Mouse (Mus musculus): ENCODE measurements around the gene 1700013G24Rik. TPM values are rescaled to one million over a fixed set of nuclear protein-coding genes. Genes with fewer than 3 reads are reported as not detected.

The 1700013G24Rik gene
- polyA plus RNA-seq, 1 experiment: 3.7 TPM

DNA sequence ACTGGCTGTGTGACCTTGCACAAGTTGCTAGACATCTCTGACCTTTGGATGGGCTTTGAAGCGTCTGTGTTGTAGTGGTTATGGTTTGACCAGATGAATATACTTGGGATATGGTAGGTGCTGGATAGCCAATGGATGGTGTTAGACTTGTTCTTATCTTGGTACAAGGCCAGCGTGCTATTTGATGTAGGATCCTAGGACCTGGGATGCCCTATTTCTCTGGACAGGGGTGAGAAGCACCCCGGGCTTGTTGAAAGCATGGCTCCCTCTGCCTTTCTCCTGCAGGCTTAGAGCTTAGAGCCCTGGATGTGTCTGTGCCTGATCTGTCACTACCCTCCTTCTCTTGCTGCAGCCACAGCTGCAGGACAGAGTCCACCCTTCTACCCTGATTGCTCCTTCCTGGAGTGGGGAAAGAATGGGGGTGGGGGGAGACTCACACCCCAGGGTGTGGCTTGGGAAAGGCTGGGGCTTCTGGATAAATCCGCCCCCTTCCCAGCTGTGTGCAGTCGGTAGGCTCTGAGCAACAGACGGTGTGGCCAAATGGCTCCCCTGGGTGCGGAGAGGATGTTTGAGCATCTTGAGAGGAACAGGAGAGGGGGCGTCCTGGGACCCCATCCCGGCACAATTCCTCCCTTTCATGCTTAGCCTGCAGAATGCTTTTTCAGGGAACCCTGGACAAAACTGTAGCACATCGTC is 23.1 kb downstream of the 1700013G24Rik start:
- DNase-seq (ENCODE audit: low read depth): no peak

DNA sequence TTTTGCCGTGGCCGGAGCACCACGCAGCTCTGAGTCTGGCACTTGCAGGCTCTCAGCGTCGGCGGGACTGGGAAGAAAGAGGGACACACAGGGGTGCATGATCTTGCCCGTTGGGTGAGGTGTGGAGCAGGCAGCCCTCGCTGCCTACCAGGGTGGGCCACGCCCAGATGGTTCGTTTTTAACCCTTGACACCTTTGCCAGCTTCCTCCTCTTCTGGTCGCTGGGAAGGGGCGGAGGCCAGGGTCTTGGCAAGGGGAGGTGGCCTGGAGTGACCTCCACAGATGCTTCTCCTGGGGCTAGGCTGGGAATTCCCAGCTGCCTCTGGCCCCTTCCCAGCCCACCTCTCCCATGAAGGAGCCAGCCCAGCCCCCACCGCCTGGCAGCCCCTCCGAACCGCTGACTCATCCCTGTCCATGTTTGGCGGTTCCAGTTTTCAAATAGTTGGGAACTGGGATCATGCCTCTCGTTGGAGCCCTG is 23.7 kb downstream of the 1700013G24Rik start:
- DNase-seq (ENCODE audit: low read depth): no peak

- DNase-seq (ENCODE audit: low read depth): no peak
These were observed 24.5 kb downstream of the 1700013G24Rik start for GRCm38 (mm10) chr4:137477611-137478010.

- DNase-seq (ENCODE audit: low read depth): no peak
These were observed 25.2 kb downstream of the 1700013G24Rik start for GRCm38 (mm10) chr4:137478306-137478705.

GRCm38 (mm10) chr4:137479757-137480156 is 26.7 kb downstream of the 1700013G24Rik start:
- no peak for DNase-seq (ENCODE audit: low read depth)

DNA sequence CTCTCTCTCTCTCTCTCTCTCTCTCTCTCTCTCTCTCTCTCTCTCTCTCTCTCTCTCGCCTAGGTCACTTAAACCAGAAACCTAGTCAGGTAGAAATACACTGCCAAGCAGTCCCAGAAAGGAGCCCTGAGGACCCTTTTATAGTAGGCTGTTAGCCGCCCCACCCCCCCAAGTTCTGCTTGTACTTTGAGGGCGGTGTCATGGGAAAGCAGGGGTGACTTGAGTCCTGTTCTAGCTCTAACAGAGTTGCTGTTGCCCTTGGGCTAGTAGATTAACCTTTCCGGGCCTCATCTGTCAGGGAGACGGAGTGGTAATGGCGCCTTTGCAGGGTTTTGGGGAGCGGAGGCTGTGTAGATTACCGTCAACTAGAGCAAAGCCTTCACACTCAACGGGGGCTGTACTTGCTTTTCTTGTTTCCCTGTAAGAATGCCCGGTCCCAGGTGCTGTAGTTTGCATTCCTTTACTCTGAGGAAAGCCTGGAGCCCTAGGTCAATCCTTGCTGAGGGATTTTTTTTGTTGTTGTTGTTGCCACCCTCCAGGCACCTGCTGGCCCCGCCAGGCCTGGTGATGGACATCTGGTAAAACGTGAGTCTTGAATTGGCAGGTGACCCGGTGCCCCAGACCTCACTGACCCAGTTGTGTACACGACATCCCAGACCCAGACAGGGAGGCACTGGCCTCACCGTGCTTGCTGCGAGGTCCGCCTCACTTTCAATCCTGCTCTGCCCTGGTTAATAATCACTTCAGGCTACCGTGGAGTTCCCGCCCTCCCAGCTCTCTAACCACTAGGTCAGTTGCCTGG is 27.3 kb downstream of the 1700013G24Rik start:
- DNase-seq (ENCODE audit: low read depth): no peak

DNA sequence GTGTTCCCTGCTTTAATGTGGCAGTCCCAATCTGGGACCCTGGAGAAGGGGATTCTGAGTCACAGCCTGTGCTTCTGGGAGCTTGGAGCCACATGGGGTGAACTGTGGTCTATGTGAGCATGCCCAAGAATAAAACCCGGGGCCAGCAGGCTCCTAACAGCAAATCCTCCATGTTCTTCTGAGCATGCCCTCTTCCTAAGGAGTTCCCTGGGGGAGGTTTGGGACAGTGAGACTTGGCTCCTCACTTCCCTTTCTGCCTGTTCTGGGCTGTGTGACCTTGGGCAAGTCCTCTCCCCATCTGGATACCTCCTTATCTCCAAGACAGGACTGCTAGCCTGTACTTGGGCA is 27.9 kb downstream of the 1700013G24Rik start:
- no peak for DNase-seq (ENCODE audit: low read depth)

DNA sequence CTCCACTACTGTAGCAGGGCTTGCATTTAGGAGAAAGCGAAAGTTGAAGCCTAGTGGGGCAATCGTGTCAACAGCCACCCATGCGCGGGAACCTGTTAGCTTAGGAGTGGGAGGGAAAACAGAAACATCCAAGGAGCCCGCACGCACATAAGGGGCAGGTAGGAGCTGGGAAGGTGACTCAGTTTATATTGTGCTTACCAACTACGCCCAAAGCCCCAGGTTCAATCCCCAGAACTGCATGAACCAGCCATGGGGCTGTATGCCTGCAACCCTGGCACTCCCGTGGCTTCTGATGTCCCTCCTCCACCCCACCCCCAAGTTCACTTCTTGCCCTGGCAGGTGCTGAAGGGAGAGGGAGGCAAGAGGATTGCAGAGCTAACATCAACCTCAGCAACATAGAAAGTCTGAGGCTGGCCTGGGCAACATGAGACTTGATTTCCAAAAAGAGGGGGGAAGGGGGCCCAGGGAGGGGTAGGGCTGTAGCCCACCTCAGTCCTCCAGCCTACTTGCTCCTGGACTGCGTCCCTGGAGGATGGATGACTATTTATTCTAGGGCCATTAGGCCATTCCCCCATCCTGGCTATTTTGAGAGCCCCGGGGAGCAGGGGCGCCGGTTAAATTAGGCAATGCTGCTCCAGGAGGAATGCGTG is 28.4 kb downstream of the 1700013G24Rik start:
- no peak for DNase-seq (ENCODE audit: low read depth)

DNA sequence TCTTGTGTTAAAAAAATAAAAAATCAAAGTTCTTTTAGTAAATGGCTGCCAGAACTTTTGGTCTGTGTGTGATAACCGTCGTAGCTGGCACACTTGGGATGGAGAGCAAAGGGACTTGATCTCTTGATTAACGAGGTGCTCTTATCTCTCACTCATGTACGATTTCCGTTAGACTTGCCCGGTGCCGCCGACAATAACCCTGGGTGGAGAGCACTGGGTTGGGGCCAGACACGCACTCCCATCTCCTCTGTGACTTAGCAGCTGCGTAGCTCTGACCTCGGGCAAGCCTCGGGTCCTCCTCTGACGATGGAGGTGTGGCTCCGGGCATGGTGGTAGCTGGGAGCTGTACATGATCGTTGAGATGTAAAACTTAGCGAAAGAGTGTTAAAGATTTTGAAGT is 30.8 kb downstream of the 1700013G24Rik start:
- no peak for DNase-seq (ENCODE audit: low read depth)

GRCm38 (mm10) chr4:137484586-137484985 is 31.5 kb downstream of the 1700013G24Rik start:
- no peak for DNase-seq (ENCODE audit: low read depth)

- DNase-seq (ENCODE audit: low read depth): no peak
These were observed 32.3 kb downstream of the 1700013G24Rik start for GRCm38 (mm10) chr4:137485258-137485960.

GRCm38 (mm10) chr4:137486081-137487014 is 33.3 kb downstream of the 1700013G24Rik start:
- no peak for DNase-seq (ENCODE audit: low read depth)

GRCm38 (mm10) chr4:137487286-137488000 is 34.4 kb downstream of the 1700013G24Rik start:
- DNase-seq (ENCODE audit: low read depth): no peak

GRCm38 (mm10) chr4:137488038-137488437 is 35.0 kb downstream of the 1700013G24Rik start:
- no peak for DNase-seq (ENCODE audit: low read depth)

GRCm38 (mm10) chr4:137488571-137489303 is 35.7 kb downstream of the 1700013G24Rik start:
- no peak for DNase-seq (ENCODE audit: low read depth)

GRCm38 (mm10) chr4:137489996-137490395 is 36.9 kb downstream of the 1700013G24Rik start:
- DNase-seq (ENCODE audit: low read depth): no peak

- no peak for DNase-seq (ENCODE audit: low read depth)
These were observed 39.5 kb downstream of the 1700013G24Rik start for GRCm38 (mm10) chr4:137492563-137492962.

GRCm38 (mm10) chr4:137493187-137493586 is 40.1 kb downstream of the 1700013G24Rik start:
- no peak for DNase-seq (ENCODE audit: low read depth)

- no peak for DNase-seq (ENCODE audit: low read depth)
These were observed 41.8 kb downstream of the 1700013G24Rik start for GRCm38 (mm10) chr4:137494751-137495500.

Data from gonadal fat pad, adult 2 months (tissue).